Mouse (Mus musculus) MEL (cell line): ENCODE results near the gene Pard3b. TPM values are rescaled to one million over a fixed set of nuclear protein-coding genes. Genes with fewer than 3 reads are reported as not detected.

Source experiments
- DNase-seq: peaks from one replicate; pipeline ENCODE4 v3.0.0; 2011; ENCODE audit warnings: low read depth, low spot score
- H3K27ac ChIP-seq: 2 replicates; pipeline ENCODE4 v1.5.1; 2012; ENCODE audit warnings: low read depth, mild to moderate bottlenecking, control low read depth, low read length, moderate library complexity; ENCODE audit not compliant: control insufficient read depth
- H3K27me3 ChIP-seq, 2 experiments: fragments of 150-350 bp in 1 of 2; sonication (generic) in 1 of 2; 2 replicates each; pipeline ENCODE4 v1.6.1; 2012; ENCODE audit warnings: low read length in 2 of 2, mild to moderate bottlenecking in 2 of 2, improper control_type of control experiment in 1 of 2, moderate library complexity in 1 of 2; ENCODE audit not compliant: insufficient read depth in 2 of 2, control insufficient read depth in 1 of 2
- H3K36me3 ChIP-seq, 2 experiments: 2 replicates each; pipeline ENCODE4 v1.6.1; 2012 to 2014; ENCODE audit warnings: low read length in 2 of 2, improper control_type of control experiment in 1 of 2, inconsistent platforms in 1 of 2, mild to moderate bottlenecking in 1 of 2; ENCODE audit not compliant: insufficient read depth in 2 of 2, control insufficient read depth in 1 of 2
- H3K4me1 ChIP-seq, 2 experiments: fragments of 150-350 bp in 1 of 2; sonication (generic) in 1 of 2; 2 replicates each; pipeline ENCODE4 v1.6.1; 2012; ENCODE audit warnings: low read length in 2 of 2, improper control_type of control experiment in 1 of 2, mild to moderate bottlenecking in 1 of 2; ENCODE audit not compliant: insufficient read depth in 2 of 2, control insufficient read depth in 1 of 2
- H3K4me3 ChIP-seq, 2 experiments: fragments of 150-350 bp in 1 of 2; sonication (generic) in 1 of 2; 2 replicates each; pipeline ENCODE4 v1.5.1; 2012; ENCODE audit warnings: low read depth in 2 of 2, low read length in 2 of 2, mild to moderate bottlenecking in 2 of 2, moderate library complexity in 2 of 2, control low read depth in 1 of 2, improper control_type of control experiment in 1 of 2; ENCODE audit not compliant: control insufficient read depth in 1 of 2, insufficient read depth in 1 of 2
- H3K79me2 ChIP-seq: 2 replicates; pipeline ENCODE4 v1.6.1; 2012; ENCODE audit warnings: mild to moderate bottlenecking, low read length, moderate library complexity; ENCODE audit not compliant: control insufficient read depth, poor library complexity, insufficient read depth
- H3K9ac ChIP-seq: 2 replicates; pipeline ENCODE4 v1.6.1; 2012; ENCODE audit warnings: low read depth, mild to moderate bottlenecking, control low read depth, low read length, moderate library complexity; ENCODE audit not compliant: control insufficient read depth, poor library complexity, severe bottlenecking
- H3K9me3 ChIP-seq: fragments of 150-350 bp; sonication (generic); replicated peaks from 2 replicates; pipeline ENCODE4 v1.6.1; 2012; ENCODE audit warnings: mild to moderate bottlenecking, low read length, improper control_type of control experiment, moderate library complexity; ENCODE audit not compliant: insufficient read depth
- BHLHE40 ChIP-seq: IDR thresholded peaks from 2 replicates; pipeline ENCODE4 v1.6.1; 2012; ENCODE audit warnings: low read depth, mild to moderate bottlenecking, inconsistent platforms, low read length, improper control_type of control experiment, borderline replicate concordance
- CHD1 ChIP-seq: IDR thresholded peaks from 2 replicates; pipeline ENCODE4 v1.6.1; 2012; ENCODE audit warnings: low read depth, mild to moderate bottlenecking, inconsistent platforms, low read length, improper control_type of control experiment
- CHD2 ChIP-seq: IDR thresholded peaks from 2 replicates; pipeline ENCODE4 v1.6.1; 2011; ENCODE audit warnings: low read length, improper control_type of control experiment
- E2F4 ChIP-seq: IDR thresholded peaks from 2 replicates; pipeline ENCODE4 v1.6.1; 2011; ENCODE audit warnings: low read depth, low read length, improper control_type of control experiment, borderline replicate concordance
- EP300 ChIP-seq, 2 experiments: IDR thresholded peaks; 2 replicates each; pipeline ENCODE4 v1.6.1; 2011; ENCODE audit warnings: improper control_type of control experiment in 2 of 2, low read length in 2 of 2, low read depth in 1 of 2, mild to moderate bottlenecking in 1 of 2
- ETS1 ChIP-seq: IDR thresholded peaks from 2 replicates; pipeline ENCODE4 v1.6.1; 2012; ENCODE audit warnings: low read depth, mild to moderate bottlenecking, inconsistent platforms, low read length, improper control_type of control experiment, moderate library complexity
- GABPA ChIP-seq: IDR thresholded peaks from 2 replicates; pipeline ENCODE4 v1.6.1; 2012; ENCODE audit warnings: low read depth, mild to moderate bottlenecking, inconsistent platforms, low read length, improper control_type of control experiment, moderate library complexity
- GATA1 ChIP-seq: IDR thresholded peaks from 2 replicates; pipeline ENCODE4 v1.6.1; 2011; ENCODE audit warnings: low read depth, low read length, improper control_type of control experiment
- HCFC1 ChIP-seq: IDR thresholded peaks from 2 replicates; pipeline ENCODE4 v1.6.1; 2012; ENCODE audit warnings: low read depth, mild to moderate bottlenecking, inconsistent platforms, low read length, improper control_type of control experiment, moderate library complexity
- JUND ChIP-seq: IDR thresholded peaks from 2 replicates; pipeline ENCODE4 v1.6.1; 2011; ENCODE audit warnings: low read depth, mild to moderate bottlenecking, improper control_type of control experiment, low read length
- KAT2A ChIP-seq: conservative IDR thresholded peaks from 2 replicates; pipeline ENCODE4 v1.6.1; 2012; ENCODE audit warnings: low read depth, low read length, improper control_type of control experiment, inconsistent platforms
- MAFK ChIP-seq: IDR thresholded peaks from 2 replicates; pipeline ENCODE4 v1.6.1; 2011; ENCODE audit warnings: low read depth, mild to moderate bottlenecking, low read length, improper control_type of control experiment, borderline replicate concordance
- MAX ChIP-seq: IDR thresholded peaks from 2 replicates; pipeline ENCODE4 v1.6.1; 2011; ENCODE audit warnings: low read length, improper control_type of control experiment
- MAZ ChIP-seq: IDR thresholded peaks from 2 replicates; pipeline ENCODE4 v1.6.1; 2012; ENCODE audit warnings: low read depth, mild to moderate bottlenecking, inconsistent platforms, low read length, improper control_type of control experiment
- MEF2A ChIP-seq: IDR thresholded peaks from 2 replicates; pipeline ENCODE4 v1.6.1; 2014; ENCODE audit warnings: low read depth, mild to moderate bottlenecking, inconsistent platforms, low read length, improper control_type of control experiment; ENCODE audit not compliant: poor library complexity, insufficient replicate concordance, severe bottlenecking; ENCODE audit errors: extremely low read depth
- MYB ChIP-seq: IDR thresholded peaks from 2 replicates; pipeline ENCODE4 v1.6.1; 2011; ENCODE audit warnings: mild to moderate bottlenecking, low read depth, low read length, improper control_type of control experiment
- NELFE ChIP-seq: IDR thresholded peaks from 2 replicates; pipeline ENCODE4 v1.6.1; 2011; ENCODE audit warnings: low read depth, low read length, improper control_type of control experiment
- POLR2AphosphoS5 ChIP-seq: IDR thresholded peaks from 2 replicates; pipeline ENCODE4 v1.6.1; 2012; ENCODE audit warnings: low read depth, borderline replicate concordance, mild to moderate bottlenecking, inconsistent platforms, low read length, moderate library complexity, mixed read lengths
- RCOR1 ChIP-seq: IDR thresholded peaks from 2 replicates; pipeline ENCODE4 v1.6.1; 2012; ENCODE audit warnings: low read depth, mild to moderate bottlenecking, inconsistent platforms, low read length, improper control_type of control experiment
- SIN3A ChIP-seq: IDR thresholded peaks from 2 replicates; pipeline ENCODE4 v1.6.1; 2012; ENCODE audit warnings: low read length, improper control_type of control experiment, inconsistent platforms
- TBP ChIP-seq: IDR thresholded peaks from 2 replicates; pipeline ENCODE4 v1.8.0; 2011; ENCODE audit warnings: low read depth, low read length, improper control_type of control experiment
- TCF12 ChIP-seq: IDR thresholded peaks from 2 replicates; pipeline ENCODE4 v1.6.1; 2014; ENCODE audit warnings: low read depth, mild to moderate bottlenecking, inconsistent platforms, low read length, improper control_type of control experiment, moderate library complexity
- UBTF ChIP-seq: IDR thresholded peaks from 2 replicates; pipeline ENCODE4 v1.6.1; 2012; ENCODE audit warnings: low read depth, mild to moderate bottlenecking, inconsistent platforms, low read length, improper control_type of control experiment, moderate library complexity, borderline replicate concordance; ENCODE audit not compliant: insufficient read depth
- USF2 ChIP-seq, 2 experiments: IDR thresholded peaks; 2 replicates each; pipeline ENCODE4 v1.6.1; 2011 to 2012; ENCODE audit warnings: improper control_type of control experiment in 2 of 2, low read length in 2 of 2, borderline replicate concordance in 1 of 2, inconsistent platforms in 1 of 2, low read depth in 1 of 2, mild to moderate bottlenecking in 1 of 2; ENCODE audit not compliant: insufficient read depth in 1 of 2
- ZC3H11A ChIP-seq: IDR thresholded peaks from 2 replicates; pipeline ENCODE4 v1.6.1; 2012; ENCODE audit warnings: low read depth, mild to moderate bottlenecking, inconsistent platforms, low read length, improper control_type of control experiment
- ZKSCAN1 ChIP-seq: IDR thresholded peaks from 2 replicates; pipeline ENCODE4 v1.6.1; 2012; ENCODE audit warnings: low read depth, mild to moderate bottlenecking, inconsistent platforms, low read length, improper control_type of control experiment, moderate library complexity
- ZMIZ1 ChIP-seq: IDR thresholded peaks from 2 replicates; pipeline ENCODE4 v1.6.1; 2012; ENCODE audit warnings: low read depth, mild to moderate bottlenecking, inconsistent platforms, low read length, improper control_type of control experiment, moderate library complexity
- ZNF384 ChIP-seq: IDR thresholded peaks from 2 replicates; pipeline ENCODE4 v1.6.1; 2012; ENCODE audit warnings: low read depth, mild to moderate bottlenecking, inconsistent platforms, low read length, improper control_type of control experiment
- polyA plus RNA-seq, 2 experiments: library from polyadenylated mRNA; stranded (reverse) in 1 of 2; unstranded in 1 of 2; fragments of >175 nt in 1 of 2; fragments of >200 nt in 1 of 2; gene quantifications; 2 replicates each; pipeline versions ENCODE4 v1.2.1 to v1.2.4; 2012; ENCODE audit warnings: low replicate concordance in 2 of 2, low read depth in 1 of 2; ENCODE audit not compliant: insufficient read length in 2 of 2, insufficient read depth in 1 of 2, missing spikeins in 1 of 2
- total RNA-seq: library from RNA; depleted of rRNA; stranded (reverse); fragments of 300-350 nt; gene quantifications from 2 replicates; pipeline ENCODE4 v1.2.3, GENCODE M21; 2012

Pard3b gene
- total and polyA plus RNA-seq, 3 experiments, result not detected

- Histone ChIP-seq H3K79me2 (no peaks in the 10 kb centered on the region), H3K27me3 (no peaks in the 10 kb centered on the region), H3K4me3 (no peak overlapping the region), H3K9ac (no peak overlapping the region), H3K4me1 (no peaks in the 10 kb centered on the region), H3K9me3 (no peaks in the 10 kb centered on the region), H3K36me3 (no peaks in the 10 kb centered on the region), H3K27ac (no peak overlapping the region)
- no peak for TF ChIP-seq CHD1
- no peak for TF ChIP-seq TCF12
- TF ChIP-seq ETS1, result no peak
- no peak for TF ChIP-seq GATA1
- no peak for TF ChIP-seq JUND
- no peak for TF ChIP-seq USF2 (IDR thresholded peaks at IDR 0.05; ENCODE audit: borderline replicate concordance in 1 of 2, insufficient read depth in 1 of 2, low read depth in 1 of 2, low read length in 2 of 2)
- no peak for TF ChIP-seq MYB
- no peak for TF ChIP-seq UBTF
- TF ChIP-seq EP300 (IDR thresholded peaks at IDR 0.05; ENCODE audit: low read depth in 1 of 2, low read length in 2 of 2), result no peak
- no peak for TF ChIP-seq RCOR1
- no peak for TF ChIP-seq E2F4
- no peak for TF ChIP-seq BHLHE40
- TF ChIP-seq MAZ, result no peak
- TF ChIP-seq MAX, result no peak
- TF ChIP-seq TBP, result no peak
- no peak for TF ChIP-seq MEF2A
- no peak for TF ChIP-seq KAT2A
- DNase-seq, result no peak
Measured at GRCm38 (mm10) chr1:62650491-62650890, 1011.9 kb downstream of the Pard3b start.

- no peak overlapping the region for H3K27ac ChIP-seq
- no peak for DNase-seq
- no peaks in the 10 kb centered on the region for H3K4me1 ChIP-seq
- no peaks in the 10 kb centered on the region for H3K79me2 ChIP-seq
- TF ChIP-seq ZNF384 (no peak), MAX (no peak), NELFE (no peak), POLR2AphosphoS5 (no peak), ZC3H11A (no peak), ZMIZ1 (no peak), MEF2A (no peak), GATA1 (no peak), GABPA (no peak), SIN3A (no peak), CHD2 (no peak), ZKSCAN1 (no peak), HCFC1 (no peak), TCF12 (no peak), MAFK (no peak)
- H3K9ac ChIP-seq, result no peak overlapping the region
- no peaks in the 10 kb centered on the region for H3K9me3 ChIP-seq
- H3K36me3 ChIP-seq, result no peaks in the 10 kb centered on the region
- no peaks in the 10 kb centered on the region for H3K27me3 ChIP-seq
- H3K4me3 ChIP-seq, result no peak overlapping the region
Measured at GRCm38 (mm10) chr1:62654436-62654835, 1015.8 kb downstream of the Pard3b start.
